Mouse (Mus musculus): ENCODE measurements at regions not wholly inside any gene's neighbourhood (a gene's known extent, or its start where the extent isn't known, plus 50 kb on each side); places are given as distances from the start of the nearest gene placed in this dataset.

GRCm38 (mm10) chr2:131753436-131753835 lies 106.1 kb downstream of the Erv3 start:
- DNase-seq (ENCODE audit: low spot score): no peak
- Histone ChIP-seq H3K27me3 (ENCODE audit: insufficient read depth, poor library complexity, severe bottlenecking) (no peaks in the 10 kb centered on the region), H3K27ac (no peak overlapping the region), H3K36me3 (no peaks in the 10 kb centered on the region), H3K9me3 (no peaks in the 10 kb centered on the region), H3K4me1 (replicated peaks) (0 out of 2 replicates have a peak, but pooled peaks cover 4% of the 10 kb centered on the region), H3K4me3 (no peak overlapping the region)
- WGBS: 69% methylated on average over 2 of the region's 2 CpGs

DNA sequence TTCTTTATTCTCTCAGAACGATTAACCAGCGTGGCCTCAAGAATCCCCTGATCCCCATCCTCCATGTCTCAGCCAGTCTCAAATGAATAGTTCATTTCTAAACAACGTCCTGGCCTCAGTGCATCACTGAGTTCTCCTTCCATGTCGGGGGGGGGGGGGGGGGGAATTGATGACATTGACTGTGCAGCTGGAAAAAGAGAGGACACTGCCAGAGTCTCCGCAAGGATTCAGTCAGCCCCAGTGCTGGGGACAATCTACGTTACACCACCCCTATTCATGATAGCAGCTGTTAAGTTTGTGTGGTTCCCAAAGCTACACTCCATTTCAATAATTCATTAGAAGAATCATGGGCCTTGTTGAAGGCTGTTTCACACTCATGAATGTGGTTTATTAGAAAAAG lies 108.9 kb downstream of the Erv3 start:
- Histone ChIP-seq H3K4me3 (no peak overlapping the region), H3K36me3 (no peaks in the 10 kb centered on the region), H3K27me3 (ENCODE audit: insufficient read depth, poor library complexity, severe bottlenecking) (no peaks in the 10 kb centered on the region), H3K27ac (no peak overlapping the region), H3K4me1 (replicated peaks) (0 out of 2 replicates have a peak, but pooled peaks cover 7% of the 10 kb centered on the region), H3K9me3 (no peaks in the 10 kb centered on the region)
- WGBS: 71% methylated on average over 6 of the region's 6 CpGs
- DNase-seq (ENCODE audit: low spot score): no peak

GRCm38 (mm10) chr2:131750206-131750605 lies 109.3 kb downstream of the Erv3 start:
- no peak overlapping the region for H3K27ac ChIP-seq
- H3K27me3 ChIP-seq (ENCODE audit: insufficient read depth, poor library complexity, severe bottlenecking): no peaks in the 10 kb centered on the region
- H3K4me3 ChIP-seq: no peak overlapping the region
- 67% methylated on average over 4 of the region's 4 CpGs for WGBS
- no peak for DNase-seq (ENCODE audit: low spot score)
- H3K4me1 ChIP-seq (replicated peaks): 0 out of 2 replicates have a peak, but pooled peaks cover 7% of the 10 kb centered on the region
- no peaks in the 10 kb centered on the region for H3K36me3 ChIP-seq
- H3K9me3 ChIP-seq: no peaks in the 10 kb centered on the region

DNA sequence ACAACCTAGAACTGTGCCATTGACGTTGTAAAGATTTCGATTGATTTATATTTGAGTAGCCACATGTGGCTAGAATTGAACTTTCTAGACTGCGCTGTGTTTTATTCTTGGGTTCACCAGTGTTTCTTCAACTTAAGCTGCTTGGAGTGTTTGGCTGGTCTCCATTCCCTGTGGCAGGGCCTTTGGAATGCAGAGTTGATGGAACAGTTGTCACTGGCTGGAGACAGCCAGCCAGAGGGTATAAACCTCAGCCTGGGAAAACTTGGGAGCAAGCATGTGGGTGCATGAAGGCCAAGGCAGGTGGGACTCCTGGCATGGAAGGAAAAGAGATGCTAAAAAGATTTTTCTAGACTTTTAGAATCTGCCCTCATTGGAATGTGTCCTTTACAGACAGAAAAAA lies 109.8 kb downstream of the Erv3 start:
- H3K27ac ChIP-seq: no peak overlapping the region
- 91% methylated on average over 3 of the region's 3 CpGs for WGBS
- H3K27me3 ChIP-seq (ENCODE audit: insufficient read depth, poor library complexity, severe bottlenecking): no peaks in the 10 kb centered on the region
- no peak for DNase-seq (ENCODE audit: low spot score)
- no peaks in the 10 kb centered on the region for H3K9me3 ChIP-seq
- H3K36me3 ChIP-seq: no peaks in the 10 kb centered on the region
- H3K4me1 ChIP-seq (replicated peaks): 0 out of 2 replicates have a peak, but pooled peaks cover 7% of the 10 kb centered on the region
- H3K4me3 ChIP-seq: no peak overlapping the region

DNA sequence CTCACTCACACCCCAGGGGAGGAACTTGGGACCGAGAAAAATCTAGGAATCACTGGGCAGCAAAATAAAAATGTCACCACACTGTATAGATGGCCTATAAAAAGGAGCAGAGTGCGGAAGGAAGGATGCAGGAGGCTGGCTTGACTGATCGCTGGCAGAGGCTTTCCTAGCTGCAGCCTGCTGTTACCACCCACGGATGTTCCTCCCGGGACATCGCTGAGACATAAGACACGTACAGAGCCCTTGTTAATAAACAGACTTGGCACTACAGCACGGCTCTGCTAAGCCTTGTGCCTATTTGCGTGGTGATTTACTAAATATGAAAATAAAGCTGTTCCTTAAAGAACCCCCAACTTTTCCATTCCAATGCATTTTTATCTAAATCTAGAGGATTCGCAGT lies 110.8 kb downstream of the Erv3 start:
- Histone ChIP-seq H3K27ac (no peak overlapping the region), H3K4me1 (replicated peaks) (0 out of 2 replicates have a peak, but pooled peaks cover 7% of the 10 kb centered on the region), H3K4me3 (no peak overlapping the region), H3K9me3 (no peaks in the 10 kb centered on the region), H3K36me3 (no peaks in the 10 kb centered on the region), H3K27me3 (ENCODE audit: insufficient read depth, poor library complexity, severe bottlenecking) (no peaks in the 10 kb centered on the region)
- no peak for DNase-seq (ENCODE audit: low spot score)
- 45% methylated on average over 10 of the region's 10 CpGs for WGBS

- Histone ChIP-seq H3K9me3 (no peaks in the 10 kb centered on the region), H3K27ac (no peak overlapping the region), H3K4me3 (no peak overlapping the region), H3K4me1 (replicated peaks) (0 out of 2 replicates have a peak, but pooled peaks cover 7% of the 10 kb centered on the region), H3K27me3 (ENCODE audit: insufficient read depth, poor library complexity, severe bottlenecking) (no peaks in the 10 kb centered on the region), H3K36me3 (no peaks in the 10 kb centered on the region)
- 85% methylated on average over 4 of the region's 4 CpGs for WGBS
- DNase-seq (ENCODE audit: low spot score): no peak
Observed at GRCm38 (mm10) chr2:131747707-131748106, 111.8 kb downstream of the Erv3 start.

- 0 out of 2 replicates have a peak, but pooled peaks cover 7% of the 10 kb centered on the region for H3K4me1 ChIP-seq (replicated peaks)
Observed at GRCm38 (mm10) chr2:131745381-131745895, 114.1 kb downstream of the Erv3 start.

GRCm38 (mm10) chr2:131744957-131745356 lies 114.6 kb downstream of the Erv3 start:
- H3K4me3 ChIP-seq: no peak overlapping the region
- no peaks in the 10 kb centered on the region for H3K9me3 ChIP-seq
- no peak overlapping the region for H3K27ac ChIP-seq
- WGBS: 83% methylated on average over 9 of the region's 9 CpGs
- no peaks in the 10 kb centered on the region for H3K27me3 ChIP-seq (ENCODE audit: insufficient read depth, poor library complexity, severe bottlenecking)
- H3K4me1 ChIP-seq (replicated peaks): 0 out of 2 replicates have a peak, but pooled peaks cover 7% of the 10 kb centered on the region
- DNase-seq (ENCODE audit: low spot score): no peak
- H3K36me3 ChIP-seq: no peaks in the 10 kb centered on the region

More at GRCm38 (mm10) chr2:131745381-131745895, 114.1 kb downstream of the Erv3 start:
- H3K9me3 ChIP-seq: no peaks in the 10 kb centered on the region
- no peaks in the 10 kb centered on the region for H3K27me3 ChIP-seq (ENCODE audit: insufficient read depth, poor library complexity, severe bottlenecking)
- no peak overlapping the region for H3K27ac ChIP-seq
- no peaks in the 10 kb centered on the region for H3K36me3 ChIP-seq
- no peak for DNase-seq (ENCODE audit: low spot score)
- 90% methylated on average over 5 of the region's 5 CpGs for WGBS
- no peak overlapping the region for H3K4me3 ChIP-seq

DNA sequence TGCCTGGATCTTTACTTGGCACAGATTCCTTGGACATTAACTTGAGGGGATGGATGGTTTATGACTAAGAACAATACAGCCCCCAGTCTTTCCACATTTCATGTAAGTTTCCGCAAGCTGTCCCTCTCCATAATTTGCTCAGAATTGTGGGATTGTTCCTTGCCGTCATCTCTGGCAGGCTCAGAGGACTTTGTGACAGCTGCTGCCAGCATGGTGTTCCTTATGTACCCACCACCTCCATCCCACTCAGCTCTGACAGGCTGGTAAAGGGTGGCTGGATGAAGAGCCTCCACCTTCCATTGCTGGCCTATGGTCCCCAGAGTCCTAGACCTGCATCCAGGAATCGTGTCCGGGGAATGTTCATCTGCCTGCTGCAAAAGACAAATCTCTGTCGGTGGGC lies 119.1 kb downstream of the Erv3 start:
- 87% methylated on average over 5 of the region's 5 CpGs for WGBS
- H3K4me1 ChIP-seq (replicated peaks): no peaks in the 10 kb centered on the region

DNA sequence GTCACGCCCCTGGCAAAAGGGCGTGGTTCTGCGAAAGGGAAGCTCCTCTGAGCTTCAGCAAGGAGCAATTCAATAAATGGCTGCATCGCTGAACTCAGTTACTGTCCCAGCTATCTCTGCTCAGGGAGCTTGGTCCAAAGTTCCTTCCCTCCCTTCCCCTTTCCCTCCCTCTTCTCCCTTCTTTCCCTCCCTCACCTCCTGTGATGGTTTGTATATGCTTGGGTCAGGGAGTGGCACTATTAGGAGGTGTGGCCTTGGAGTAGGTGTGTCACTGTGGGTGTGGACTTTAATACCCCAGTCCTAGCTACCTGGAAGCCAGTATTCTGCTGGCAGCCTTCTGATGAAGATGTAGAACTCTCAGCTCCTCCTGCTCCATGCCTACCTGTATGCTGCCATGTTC lies 120.5 kb downstream of the Erv3 start:
- Histone ChIP-seq H3K36me3 (no peaks in the 10 kb centered on the region), H3K9me3 (no peaks in the 10 kb centered on the region), H3K27ac (no peak overlapping the region), H3K4me1 (replicated peaks) (no peaks in the 10 kb centered on the region), H3K4me3 (no peak overlapping the region), H3K27me3 (ENCODE audit: insufficient read depth, poor library complexity, severe bottlenecking) (no peaks in the 10 kb centered on the region)
- no peak for DNase-seq (ENCODE audit: low spot score)
- 79% methylated on average over 4 of the region's 4 CpGs for WGBS

More for the DNA sequence above, 119.1 kb downstream of the Erv3 start:
- H3K9me3 ChIP-seq: no peaks in the 10 kb centered on the region
- no peak for DNase-seq (ENCODE audit: low spot score)
- H3K27me3 ChIP-seq (ENCODE audit: insufficient read depth, poor library complexity, severe bottlenecking): no peaks in the 10 kb centered on the region
- no peak overlapping the region for H3K27ac ChIP-seq
- H3K4me3 ChIP-seq: no peak overlapping the region
- H3K36me3 ChIP-seq: no peaks in the 10 kb centered on the region

GRCm38 (mm10) chr2:131734740-131735378 lies 124.7 kb downstream of the Erv3 start:
- Histone ChIP-seq H3K36me3 (no peaks in the 10 kb centered on the region), H3K4me1 (replicated peaks) (no peaks in the 10 kb centered on the region), H3K4me3 (no peak overlapping the region), H3K9me3 (no peaks in the 10 kb centered on the region), H3K27me3 (ENCODE audit: insufficient read depth, poor library complexity, severe bottlenecking) (no peaks in the 10 kb centered on the region), H3K27ac (no peak overlapping the region)
- no peak for DNase-seq (ENCODE audit: low spot score)
- 89% methylated on average over 6 of the region's 6 CpGs for WGBS

DNA sequence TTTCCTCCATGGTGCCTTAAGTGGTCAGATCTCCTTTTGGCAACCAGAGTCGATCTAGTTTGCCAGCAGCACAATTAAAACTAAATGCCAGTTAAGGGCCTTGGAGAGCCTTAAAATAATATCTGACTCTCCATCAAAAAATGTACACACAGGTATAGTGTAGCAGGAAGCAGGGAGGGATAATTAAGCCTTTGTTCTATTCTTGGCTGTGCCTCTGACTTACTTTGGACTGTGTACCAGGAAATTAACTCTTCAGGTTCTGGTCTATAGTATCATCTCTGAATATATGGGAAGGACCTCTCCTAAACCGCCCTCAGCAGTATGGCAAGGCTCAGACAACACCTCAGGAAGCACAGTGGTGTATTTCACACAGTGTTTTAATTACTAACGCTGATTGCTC lies 133.0 kb downstream of the Erv3 start:
- no peaks in the 10 kb centered on the region for H3K4me1 ChIP-seq (replicated peaks)
- no peak overlapping the region for H3K27ac ChIP-seq
- DNase-seq (ENCODE audit: low spot score): no peak
- 85% methylated on average over 3 of the region's 3 CpGs for WGBS
- no peaks in the 10 kb centered on the region for H3K36me3 ChIP-seq
- no peak overlapping the region for H3K4me3 ChIP-seq
- no peaks in the 10 kb centered on the region for H3K27me3 ChIP-seq (ENCODE audit: insufficient read depth, poor library complexity, severe bottlenecking)
- H3K9me3 ChIP-seq: peaks cover 31% of the 10 kb centered on the region

DNA sequence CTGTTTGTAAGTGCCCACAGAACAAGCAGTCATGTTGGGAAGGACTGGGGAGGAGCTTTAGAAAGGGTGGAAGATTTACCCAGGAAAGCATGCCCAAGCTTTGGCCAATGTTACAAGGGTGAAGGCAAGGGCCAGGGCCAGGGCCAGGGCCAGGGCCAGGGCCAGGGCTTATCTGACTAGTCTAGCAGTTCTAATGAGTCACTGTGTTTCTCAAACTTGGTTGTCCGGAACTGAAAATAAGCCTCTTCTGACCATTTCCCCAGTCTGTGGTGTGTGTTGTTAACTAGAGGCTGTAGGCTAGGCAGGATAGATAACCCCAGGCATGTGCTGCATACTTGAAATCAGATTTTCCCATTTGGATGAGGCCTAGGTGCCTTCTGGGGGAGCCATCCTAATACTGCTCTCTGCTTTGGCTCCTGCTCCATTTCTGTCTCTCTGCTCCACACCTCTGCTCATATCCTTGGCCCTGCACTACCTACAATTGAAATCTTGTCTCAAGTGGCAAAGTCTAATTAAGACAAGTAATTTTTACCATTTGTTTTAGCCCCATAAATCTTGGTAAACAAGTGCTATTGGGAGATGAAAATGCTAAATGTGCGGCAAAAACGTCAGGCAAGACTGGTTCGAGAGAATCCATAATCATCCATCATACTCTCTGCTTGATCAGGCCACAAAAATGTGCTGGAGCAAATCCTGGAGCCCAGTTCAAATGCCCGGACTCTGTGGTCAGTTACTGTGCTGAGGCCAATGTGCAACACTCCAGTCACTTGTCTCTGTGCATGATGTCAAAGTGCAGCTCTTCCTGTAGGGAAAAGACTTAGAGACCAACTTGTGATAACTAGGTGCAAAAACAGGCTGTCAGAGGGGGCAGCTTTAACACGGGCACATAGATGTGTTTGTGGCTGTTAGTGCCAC lies 137.7 kb downstream of the Erv3 start:
- WGBS: 92% methylated on average over 6 of the region's 6 CpGs
- H3K27ac ChIP-seq: no peak overlapping the region
- no peaks in the 10 kb centered on the region for H3K36me3 ChIP-seq
- H3K27me3 ChIP-seq (ENCODE audit: insufficient read depth, poor library complexity, severe bottlenecking): no peaks in the 10 kb centered on the region
- DNase-seq (ENCODE audit: low spot score): no peak
- H3K9me3 ChIP-seq: peaks cover 31% of the 10 kb centered on the region
- H3K4me3 ChIP-seq: no peak overlapping the region
- H3K4me1 ChIP-seq (replicated peaks): no peaks in the 10 kb centered on the region
